Mouse (Mus musculus): ENCODE data around the gene St7l.

Gene St7l

DNA sequence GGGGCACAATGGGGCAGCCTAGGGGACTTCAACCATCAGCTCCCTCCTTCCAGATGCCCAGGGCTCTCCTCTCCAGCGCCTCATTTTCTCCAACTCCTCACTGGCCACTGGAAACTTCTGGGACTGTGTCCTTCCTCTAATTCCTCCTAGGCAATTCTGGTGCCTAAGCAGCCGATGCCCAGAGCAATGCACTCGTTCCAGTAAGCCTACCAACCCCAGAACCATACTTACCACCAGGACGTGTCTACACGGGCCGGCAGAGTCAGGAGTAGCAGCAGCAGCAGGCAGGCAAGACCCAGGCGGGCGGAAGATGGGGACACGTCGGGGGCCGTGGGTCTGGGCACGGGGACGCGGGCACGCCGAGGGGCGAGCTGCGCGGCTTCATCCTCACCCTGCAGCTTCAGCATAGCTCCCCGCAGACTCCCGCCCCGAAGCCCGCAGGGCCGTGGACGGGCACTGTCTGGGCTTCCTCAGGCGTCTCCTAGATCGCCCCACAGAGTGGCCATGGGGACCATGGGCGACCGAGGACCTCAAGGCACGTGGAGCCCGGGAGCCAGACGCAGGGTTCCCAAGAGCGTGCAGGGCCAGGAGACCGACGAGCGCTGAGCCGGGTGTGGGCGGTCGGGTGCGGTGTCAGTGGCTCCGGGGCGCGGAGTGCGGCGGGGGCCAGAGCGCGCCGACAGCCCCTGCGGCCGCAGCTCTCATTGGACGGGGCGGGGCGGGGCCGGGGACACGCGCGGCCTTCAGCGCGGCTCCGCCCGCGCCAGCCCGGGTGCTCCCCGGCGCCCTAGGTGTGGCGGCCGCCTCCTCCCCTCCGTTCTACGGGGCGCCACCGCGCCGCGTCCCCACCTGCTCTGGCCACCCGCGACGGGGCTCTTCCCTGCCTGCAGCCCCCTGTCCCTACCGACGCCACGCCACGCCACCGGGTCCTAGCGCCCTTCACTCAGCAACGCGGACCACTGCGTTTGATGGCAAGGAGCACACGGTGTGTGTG is 97.6 kb downstream of the St7l start, which contains the start of gene Wnt2b:
TSS of gene Wnt2b (minus strand) at position 856 of the 994 bp plus-strand sequence.
- in situ Hi-C loops (cut with MboI; ENCODE audit: unreplicated experiment in 2 of 2) = loop anchor here in 1 of 2 experiments (10.0 kb wide), 2 partner anchors 87 to 177 kb away; partner anchors contain the start of genes Fam19a3, Ppm1j and Rhoc

DNA sequence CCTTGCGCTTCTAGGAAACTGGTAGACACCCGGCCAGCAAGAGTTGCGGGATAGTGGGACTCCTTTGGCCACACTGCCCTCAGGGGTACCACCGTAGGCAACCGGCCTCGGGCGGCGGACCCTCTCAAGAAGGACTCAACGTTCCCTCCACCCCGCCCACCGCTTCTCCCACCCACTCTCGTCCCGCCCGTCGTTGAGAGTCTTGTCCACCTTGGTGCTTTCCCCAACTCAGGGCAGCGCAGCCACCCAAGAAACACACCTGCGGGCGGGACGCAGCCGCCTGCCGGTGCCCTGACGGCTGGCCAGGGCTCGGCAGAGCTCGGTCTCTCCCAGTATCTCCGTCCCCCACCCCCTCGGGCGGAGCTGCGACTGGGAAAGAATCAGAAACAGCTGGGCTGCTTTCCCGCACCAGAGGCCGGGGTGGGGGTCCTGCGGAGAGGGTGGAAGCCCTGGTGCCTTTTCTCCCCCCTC is 98.4 kb downstream of the St7l start:
- in situ Hi-C loops (cut with MboI; ENCODE audit: unreplicated experiment in 2 of 2) = loop anchor here in 1 of 2 experiments (10.0 kb wide), 2 partner anchors 87 to 177 kb away; partner anchors contain the start of genes Fam19a3, Ppm1j and Rhoc

DNA sequence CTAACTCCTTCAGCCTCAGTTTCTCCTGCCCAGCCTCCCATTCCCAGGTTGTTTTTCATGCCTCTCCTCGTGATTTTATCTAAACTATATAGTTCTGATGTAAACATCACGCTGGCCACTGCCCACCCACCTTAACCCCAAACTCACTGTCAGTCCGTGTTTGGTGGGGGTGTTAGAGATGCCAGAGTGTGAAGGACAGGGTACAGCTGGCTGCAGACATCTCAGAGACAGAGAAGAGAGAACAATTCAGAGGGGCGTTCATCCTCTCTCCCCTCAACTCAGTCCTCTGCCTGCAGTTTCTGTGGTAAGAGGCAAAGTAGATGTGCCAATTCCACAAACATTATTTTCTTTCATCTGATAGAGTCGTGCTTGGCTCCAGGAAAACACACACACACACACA is 99.1 kb downstream of the St7l start:
- in situ Hi-C loops (cut with MboI; ENCODE audit: unreplicated experiment in 2 of 2) = loop anchor here in 1 of 2 experiments (10.0 kb wide), 2 partner anchors 88 to 178 kb away; partner anchors contain the start of genes Fam19a3, Ppm1j and Rhoc

DNA sequence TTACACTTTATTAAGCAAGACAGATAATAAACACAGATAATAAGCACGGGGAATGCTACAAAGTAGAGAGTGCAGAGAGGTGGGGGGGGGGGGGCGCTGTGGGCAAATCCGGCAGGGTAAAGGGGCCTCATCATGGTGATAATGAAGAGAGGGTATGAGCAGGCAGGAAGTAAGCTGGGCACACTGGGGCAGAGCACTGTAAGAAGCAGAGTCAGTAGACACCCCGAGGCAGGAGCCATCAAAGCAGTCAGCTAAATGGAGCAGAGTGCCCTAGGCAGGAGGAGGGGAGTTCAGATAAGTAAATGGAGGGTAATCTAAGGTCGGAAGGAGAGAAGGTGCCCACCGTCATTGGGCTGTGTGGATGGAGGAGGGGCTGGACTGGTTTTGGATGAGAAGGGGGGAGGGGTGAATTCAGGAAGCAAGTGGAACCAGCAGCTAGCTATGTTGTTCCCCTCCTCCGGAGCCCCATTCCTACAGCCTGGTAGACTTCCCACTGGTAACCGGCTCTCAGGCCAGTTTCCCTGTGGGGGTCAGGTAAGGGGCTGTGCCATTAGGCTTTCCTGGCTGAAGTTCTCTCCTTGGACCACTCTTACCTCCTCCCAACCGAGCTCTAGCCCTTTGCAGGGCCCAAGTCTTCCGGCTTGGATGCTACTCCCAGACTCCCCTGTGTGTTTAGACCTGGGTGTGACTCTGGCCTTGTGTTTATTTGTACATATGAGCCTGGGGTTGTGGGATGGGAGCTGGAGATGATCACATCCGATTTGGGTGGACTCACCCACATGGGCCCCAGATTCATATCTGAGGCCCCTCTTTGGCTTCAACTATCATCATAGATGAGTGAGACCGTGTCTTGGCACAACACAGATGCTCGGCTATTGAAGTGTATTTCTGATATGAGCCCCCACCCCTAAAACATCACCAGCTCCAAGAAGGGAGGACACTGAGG is 99.8 kb downstream of the St7l start:
- in situ Hi-C loops (cut with MboI; ENCODE audit: unreplicated experiment in 2 of 2) = loop anchor here in 1 of 2 experiments (10.0 kb wide), 2 partner anchors 89 to 179 kb away; partner anchors contain the start of genes Fam19a3, Ppm1j and Rhoc

DNA sequence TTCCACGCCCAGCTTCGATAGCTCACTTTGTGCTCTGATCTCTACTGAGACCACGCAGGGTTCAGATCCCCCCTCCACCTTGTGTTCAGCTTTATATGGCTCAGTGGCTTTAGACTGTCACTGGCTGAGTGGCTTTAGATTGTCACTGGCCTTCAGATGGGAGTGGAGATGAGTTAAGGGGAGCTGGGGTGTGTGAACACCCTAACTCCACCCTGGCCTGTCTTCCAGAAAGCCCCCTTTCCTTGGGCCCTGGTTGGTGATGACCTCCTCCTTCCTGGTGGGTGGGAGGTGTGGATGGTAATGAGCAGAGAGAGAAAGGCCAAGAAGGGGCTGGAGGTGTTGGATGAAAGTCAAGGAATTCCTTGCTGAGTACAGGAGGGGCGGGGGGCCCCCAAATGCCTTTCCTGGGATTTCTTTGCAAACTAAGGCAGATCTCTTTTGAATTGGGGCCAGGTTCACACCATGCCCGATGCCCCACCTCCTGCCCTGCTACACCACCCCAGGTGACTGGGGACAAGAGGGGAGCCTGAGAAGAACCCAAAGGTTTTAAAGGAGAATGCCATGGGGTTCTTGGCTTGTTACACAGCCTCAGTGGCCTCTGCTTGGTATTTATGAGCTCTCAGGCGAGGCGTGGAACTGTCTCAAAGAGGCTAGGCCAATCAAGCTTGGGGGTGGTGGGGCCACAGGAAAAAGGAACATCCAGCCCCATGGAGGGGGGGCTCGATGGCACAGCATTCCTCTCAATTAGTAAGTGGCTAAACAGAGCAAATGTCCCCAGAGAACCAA is 101.5 kb downstream of the St7l start:
- in situ Hi-C loops (cut with MboI; ENCODE audit: unreplicated experiment in 2 of 2) = loop anchor here (5.0 to 10.0 kb wide), 3 partner anchors 90 to 180 kb away; partner anchors contain the start of genes Fam19a3 (in 1 of the 2), Ppm1j (in 1 of the 2) and Rhoc (in 1 of the 2)

DNA sequence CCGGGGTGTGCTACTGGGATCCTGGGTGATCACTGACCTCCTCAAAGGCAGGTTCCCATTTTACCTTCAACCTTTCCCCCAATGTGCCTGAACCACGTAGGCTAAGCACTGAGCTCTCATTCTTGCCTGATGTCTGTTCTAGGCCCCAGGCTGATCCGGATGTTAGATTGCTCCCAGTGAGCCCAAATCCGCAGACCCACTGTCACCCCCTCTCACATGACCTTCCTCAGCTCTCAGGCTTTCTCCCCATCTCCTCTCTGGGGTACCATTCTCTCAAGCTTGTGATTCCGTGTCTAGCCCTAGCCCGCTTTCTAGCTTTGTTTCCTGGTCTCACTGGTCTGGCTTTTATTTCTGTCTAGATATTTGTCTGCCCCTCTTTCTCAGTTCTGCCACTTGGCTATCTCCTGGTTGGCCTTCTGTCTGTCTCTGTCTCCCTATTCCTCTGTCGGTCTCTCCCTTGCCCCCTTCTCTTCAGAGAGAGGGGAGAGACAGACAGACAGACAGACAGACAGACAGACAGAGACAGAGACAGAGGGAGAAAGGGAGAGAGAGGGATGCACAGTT is 102.3 kb downstream of the St7l start:
- in situ Hi-C loops (cut with MboI; ENCODE audit: unreplicated experiment in 2 of 2) = loop anchor here (5.0 to 10.0 kb wide), 3 partner anchors 91 to 181 kb away; partner anchors contain the start of genes Fam19a3 (in 1 of the 2), Ppm1j (in 1 of the 2) and Rhoc (in 1 of the 2)

DNA sequence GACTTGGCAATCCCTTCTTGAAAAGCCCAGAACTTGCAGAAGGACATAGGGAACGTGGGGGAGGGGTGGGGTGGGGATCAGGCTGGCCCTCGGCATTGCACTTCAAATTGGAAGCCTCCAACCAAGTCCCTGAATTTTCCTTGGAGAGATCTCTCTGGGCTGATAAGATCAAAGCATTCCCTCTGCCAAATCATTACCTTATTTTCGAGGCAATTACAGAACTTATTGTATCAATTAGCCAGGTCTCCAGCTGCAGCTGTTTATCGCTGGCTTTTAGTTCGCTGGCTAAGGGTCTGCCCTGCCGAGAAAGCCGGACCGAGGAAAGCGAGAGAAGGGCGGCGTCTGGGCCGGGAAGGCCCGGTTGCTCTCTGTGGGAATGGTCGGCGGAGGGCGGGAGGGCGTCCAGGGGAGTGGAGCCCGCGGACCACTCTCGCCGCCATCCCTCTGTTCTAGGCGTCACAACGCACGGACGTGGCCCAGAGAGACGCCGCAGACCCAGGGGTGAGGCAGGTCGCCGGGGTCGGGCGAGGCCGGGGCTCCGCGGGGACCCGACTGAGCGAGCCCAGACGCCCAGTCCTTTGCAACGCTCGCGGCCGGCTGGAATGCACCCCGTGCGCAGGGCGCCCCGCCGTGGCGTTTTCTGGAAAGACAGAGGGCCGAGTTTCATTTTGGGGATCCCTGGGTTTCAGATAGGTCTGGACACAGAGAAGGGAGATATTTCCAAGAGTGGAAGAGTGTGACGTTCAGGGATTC is 103.9 kb downstream of the St7l start:
- in situ Hi-C loops (cut with MboI; ENCODE audit: unreplicated experiment in 2 of 2) = loop anchor here (5.0 to 10.0 kb wide), 3 partner anchors 93 to 183 kb away; partner anchors contain the start of genes Fam19a3 (in 1 of the 2), Ppm1j (in 1 of the 2) and Rhoc (in 1 of the 2)

Data from v-Abl transformed pro-B cells (cell line).